Mouse (Mus musculus) ES-Bruce4 (cell line): Measurements from ENCODE around the gene Sephs2. TPM values are rescaled to one million over a fixed set of nuclear protein-coding genes. Genes with fewer than 3 reads are reported as not detected.
"Not testable (repeated sequence)": the region's sequence is repeated elsewhere in the genome, so short reads cannot be mapped to it uniquely, and the experiment has no call there.

Experiments used
- H3K27ac ChIP-seq: 2 replicates; pipeline ENCODE4 v1.5.1; 2012; ENCODE audit warnings: low read length, inconsistent platforms; ENCODE audit not compliant: insufficient read depth
- H3K27me3 ChIP-seq: 2 replicates; pipeline ENCODE4 v1.6.1; 2012; ENCODE audit warnings: mild to moderate bottlenecking, low read length, inconsistent platforms; ENCODE audit not compliant: control insufficient read depth, poor library complexity, insufficient read depth, severe bottlenecking
- H3K36me3 ChIP-seq: 2 replicates; pipeline ENCODE4 v1.6.1; 2012; ENCODE audit warnings: inconsistent platforms, mild to moderate bottlenecking, low read length, moderate library complexity; ENCODE audit not compliant: control insufficient read depth, poor library complexity, insufficient read depth, severe bottlenecking
- H3K4me1 ChIP-seq: one replicate; pipeline ENCODE4 v1.8.1; 2011; ENCODE audit warnings: low read length; ENCODE audit not compliant: control insufficient read depth, insufficient read depth
- H3K4me3 ChIP-seq: 2 replicates; pipeline ENCODE4 v1.5.1; 2011; ENCODE audit warnings: low read depth, mild to moderate bottlenecking, low read length
- H3K9ac ChIP-seq: 2 replicates; pipeline ENCODE4 v1.6.1; 2012; ENCODE audit warnings: low read depth, mild to moderate bottlenecking, inconsistent platforms; ENCODE audit not compliant: poor library complexity, severe bottlenecking
- H3K9me3 ChIP-seq: replicated peaks from 2 replicates; pipeline ENCODE4 v1.6.1; 2012; ENCODE audit warnings: mild to moderate bottlenecking, low read length, inconsistent platforms; ENCODE audit not compliant: control insufficient read depth, poor library complexity, insufficient read depth, severe bottlenecking
- CTCF ChIP-seq: IDR thresholded peaks from one replicate; pipeline ENCODE4 v1.8.1; 2011; ENCODE audit warnings: low read depth, low read length
- EP300 ChIP-seq: IDR thresholded peaks from 2 replicates; pipeline ENCODE4 v1.6.1; 2011; ENCODE audit warnings: low read depth, low read length; ENCODE audit not compliant: insufficient read depth
- POLR2A ChIP-seq: IDR thresholded peaks from one replicate; pipeline ENCODE4 v1.8.1; 2011; ENCODE audit warnings: low read length; ENCODE audit not compliant: insufficient read depth
- polyA plus RNA-seq: library from polyadenylated mRNA; stranded (reverse); fragments of >200 nt; gene quantifications from 2 replicates; pipeline ENCODE4 v1.2.4, GENCODE M21; 2011; ENCODE audit warnings: low read depth; ENCODE audit not compliant: missing spikeins, insufficient read depth, insufficient read length

Gene Sephs2
- polyA plus RNA-seq, 1 experiment: 77.5 TPM

GRCm38 (mm10) chr7:127255965-127256364 is 17.9 kb downstream of the Sephs2 start:
- no peaks in the 10 kb centered on the region for H3K9me3 ChIP-seq
- no peak overlapping the region for H3K27ac ChIP-seq
- H3K9ac ChIP-seq: no peak overlapping the region
- TF ChIP-seq CTCF: no peak
- TF ChIP-seq POLR2A: no peak
- TF ChIP-seq EP300: no peak
- no peak overlapping the region for H3K4me3 ChIP-seq
- H3K4me1 ChIP-seq: peaks cover 2% of the 10 kb centered on the region
- peaks cover 23% of the 10 kb centered on the region for H3K36me3 ChIP-seq
- no peaks in the 10 kb centered on the region for H3K27me3 ChIP-seq

- H3K27ac ChIP-seq: peak overlapping the region; percentile 70
- peaks cover 2% of the 10 kb centered on the region for H3K4me1 ChIP-seq
- H3K9me3 ChIP-seq: no peaks in the 10 kb centered on the region
- peaks cover 23% of the 10 kb centered on the region for H3K36me3 ChIP-seq
- peak overlapping the region; percentile 52 for H3K9ac ChIP-seq
- H3K4me3 ChIP-seq: peak overlapping the region; percentile 70
- no peaks in the 10 kb centered on the region for H3K27me3 ChIP-seq
- TF ChIP-seq POLR2A: no peak
- TF ChIP-seq EP300: no peak
- TF ChIP-seq CTCF: no peak
These were observed 18.8 kb downstream of the Sephs2 start for GRCm38 (mm10) chr7:127255008-127255407.

GRCm38 (mm10) chr7:127253821-127254769 is 19.8 kb downstream of the Sephs2 start:
- TF ChIP-seq CTCF (no peak), EP300 (0 out of 2 replicates have a peak, but pooled peaks have one; percentile 19), POLR2A (peak; percentile 74)
- Histone ChIP-seq H3K9me3 (no peaks in the 10 kb centered on the region), H3K36me3 (peaks cover 23% of the 10 kb centered on the region), H3K27me3 (no peaks in the 10 kb centered on the region), H3K27ac (peak overlapping the region; percentile 70), H3K4me1 (peaks cover 2% of the 10 kb centered on the region), H3K4me3 (peak overlapping the region; percentile 70), H3K9ac (peak overlapping the region; percentile 52)

GRCm38 (mm10) chr7:127253341-127253740 is 20.5 kb downstream of the Sephs2 start:
- H3K27me3 ChIP-seq: no peaks in the 10 kb centered on the region
- no peaks in the 10 kb centered on the region for H3K9me3 ChIP-seq
- peak overlapping the region; percentile 50 for H3K9ac ChIP-seq
- peak overlapping the region; percentile 9; the same call in 1 of the 2 replicates for H3K27ac ChIP-seq
- no peak for TF ChIP-seq EP300
- no peak for TF ChIP-seq POLR2A
- TF ChIP-seq CTCF: no peak
- H3K36me3 ChIP-seq: peaks cover 16% of the 10 kb centered on the region
- peak overlapping the region; percentile 65 for H3K4me3 ChIP-seq
- H3K4me1 ChIP-seq: peaks cover 2% of the 10 kb centered on the region

GRCm38 (mm10) chr7:127252414-127252813 is 21.4 kb downstream of the Sephs2 start:
- no peak overlapping the region for H3K9ac ChIP-seq
- H3K27me3 ChIP-seq: no peaks in the 10 kb centered on the region
- H3K27ac ChIP-seq: no peak overlapping the region
- H3K4me3 ChIP-seq: no peak overlapping the region
- H3K4me1 ChIP-seq: peaks cover 2% of the 10 kb centered on the region
- peak; percentile 28 for TF ChIP-seq CTCF
- TF ChIP-seq EP300: no peak
- H3K36me3 ChIP-seq: peaks cover 13% of the 10 kb centered on the region
- H3K9me3 ChIP-seq: no peaks in the 10 kb centered on the region

GRCm38 (mm10) chr7:127250511-127250910 is 23.3 kb downstream of the Sephs2 start:
- not testable (repeated sequence) for H3K27ac ChIP-seq, H3K4me3 ChIP-seq, H3K9ac ChIP-seq, H3K4me1 ChIP-seq, H3K36me3 ChIP-seq, H3K9me3 ChIP-seq, H3K27me3 ChIP-seq
